Mouse (Mus musculus): ENCODE data around the gene Gpr161. TPM values are rescaled to one million over a fixed set of nuclear protein-coding genes. Genes with fewer than 3 reads are reported as not detected.

Gpr161 gene
- total and polyA plus RNA-seq, 2 experiments from 2014 or later = 2.7 to 61.0 TPM

DNA sequence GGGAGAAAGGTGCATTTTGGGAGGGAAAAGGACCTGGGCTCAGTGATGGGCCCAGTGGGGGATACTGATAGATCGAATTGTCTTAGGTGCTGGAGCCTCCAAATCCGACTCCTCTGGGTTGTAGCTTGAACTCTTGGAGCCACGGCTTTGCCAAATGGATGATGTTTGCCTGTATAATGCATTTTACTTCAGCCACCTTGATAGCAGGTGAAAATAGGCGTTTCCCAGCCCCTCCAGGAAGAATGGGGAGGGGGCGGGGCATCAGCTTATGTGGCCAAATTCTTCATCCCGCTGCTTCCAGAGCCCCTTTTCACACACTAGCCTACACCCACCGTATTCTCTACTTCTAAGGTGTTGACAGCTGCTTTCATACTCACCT lies 12.6 kb upstream of the Gpr161 start:
- peak overlapping the region; percentile 85; the same call in 1 of the 2 replicates for H3K27ac ChIP-seq (ENCODE audit: low read depth, low read length)
- ATAC-seq (ENCODE audit: low FRiP score) (no peak), DNase-seq (ENCODE audit: low spot score) (no peak)
- peak overlapping the region; percentile 73 for H3K4me3 ChIP-seq (ENCODE audit: low read depth, low read length)
- peak overlapping the region; percentile 77 for H3K4me2 ChIP-seq (ENCODE audit: low read depth, low read length, poor library complexity, severe bottlenecking)
- no peaks in the 10 kb centered on the region for H3K36me3 ChIP-seq (ENCODE audit: insufficient read depth, low read length)
- no peaks in the 10 kb centered on the region for H3K9me3 ChIP-seq (ENCODE audit: low read length)
- peak overlapping the region; percentile 93 for H3K9ac ChIP-seq (replicated peaks; ENCODE audit: low read length, poor library complexity, severe bottlenecking)
- H3K4me1 ChIP-seq (ENCODE audit: insufficient read depth, low read length) = peaks cover 4% of the 10 kb centered on the region; the same call in 1 of the 2 replicates
- TF ChIP-seq CTCF (IDR thresholded peaks at IDR 0.05) = no peak
- H3K27me3 ChIP-seq (ENCODE audit: insufficient read depth, low read length) = no peaks in the 10 kb centered on the region
- WGBS = 13% methylated on average over 7 of the region's 7 CpGs

DNA sequence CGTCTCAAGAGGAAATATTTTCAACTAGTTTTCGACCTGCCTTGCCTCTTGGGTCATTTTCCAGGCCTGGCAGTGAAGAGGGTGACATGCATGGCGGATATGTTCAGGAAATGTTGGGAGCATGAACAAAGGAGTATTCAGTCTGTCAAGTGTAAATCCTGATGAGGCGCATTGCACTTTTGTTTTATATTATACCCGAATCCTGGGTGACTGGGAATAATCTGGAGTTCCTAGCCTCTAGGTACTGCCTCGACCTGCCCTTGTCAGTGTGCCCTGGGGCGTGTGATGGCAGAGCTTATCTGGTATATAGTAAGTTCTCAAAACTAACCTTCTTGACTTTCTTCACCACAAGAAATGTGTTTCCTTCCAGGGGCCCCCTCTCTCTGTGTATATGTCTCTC lies 11.5 kb upstream of the Gpr161 start:
- Histone ChIP-seq H3K4me2 (ENCODE audit: low read depth, low read length, poor library complexity, severe bottlenecking) (peak overlapping the region; percentile 77), H3K9ac (replicated peaks; ENCODE audit: low read length, poor library complexity, severe bottlenecking) (no peak overlapping the region), H3K4me3 (ENCODE audit: low read depth, low read length) (peak overlapping the region; percentile 73; the same call in 1 of the 2 replicates), H3K27me3 (ENCODE audit: insufficient read depth, low read length) (no peaks in the 10 kb centered on the region), H3K4me1 (ENCODE audit: insufficient read depth, low read length) (peaks cover 4% of the 10 kb centered on the region; the same call in 1 of the 2 replicates), H3K9me3 (ENCODE audit: low read length) (no peaks in the 10 kb centered on the region), H3K36me3 (ENCODE audit: insufficient read depth, low read length) (no peaks in the 10 kb centered on the region), H3K27ac (ENCODE audit: low read depth, low read length) (no peak overlapping the region)
- no peak for TF ChIP-seq CTCF (IDR thresholded peaks at IDR 0.05)
- DNase-seq (ENCODE audit: low spot score) (no peak), ATAC-seq (ENCODE audit: low FRiP score) (no peak)
- 60% methylated on average over 7 of the region's 7 CpGs for WGBS

GRCm38 (mm10) chr1:165288165-165288564 lies 7.4 kb upstream of the Gpr161 start:
- Histone ChIP-seq H3K27me3 (ENCODE audit: insufficient read depth, low read length) (no peaks in the 10 kb centered on the region), H3K4me2 (ENCODE audit: low read depth, low read length, poor library complexity, severe bottlenecking) (no peak overlapping the region), H3K9me3 (ENCODE audit: low read length) (no peaks in the 10 kb centered on the region), H3K4me3 (ENCODE audit: low read depth, low read length) (no peak overlapping the region), H3K4me1 (ENCODE audit: insufficient read depth, low read length) (no peaks in the 10 kb centered on the region), H3K27ac (ENCODE audit: low read depth, low read length) (no peak overlapping the region), H3K9ac (replicated peaks; ENCODE audit: low read length, poor library complexity, severe bottlenecking) (no peak overlapping the region), H3K36me3 (ENCODE audit: insufficient read depth, low read length) (no peaks in the 10 kb centered on the region)
- TF ChIP-seq CTCF (IDR thresholded peaks at IDR 0.05) = no peak
- WGBS = 97% methylated on average over 9 of the region's 9 CpGs
- DNase-seq (ENCODE audit: low spot score) (no peak), ATAC-seq (ENCODE audit: low FRiP score) (no peak)

GRCm38 (mm10) chr1:165289831-165290230 lies 5.8 kb upstream of the Gpr161 start:
- no peaks in the 10 kb centered on the region for H3K27me3 ChIP-seq (ENCODE audit: insufficient read depth, low read length)
- WGBS = 88% methylated on average over 4 of the region's 4 CpGs
- H3K4me1 ChIP-seq (ENCODE audit: insufficient read depth, low read length) = no peaks in the 10 kb centered on the region
- H3K27ac ChIP-seq (ENCODE audit: low read depth, low read length) = no peak overlapping the region
- H3K9ac ChIP-seq (replicated peaks; ENCODE audit: low read length, poor library complexity, severe bottlenecking) = no peak overlapping the region
- no peak overlapping the region for H3K4me3 ChIP-seq (ENCODE audit: low read depth, low read length)
- DNase-seq (ENCODE audit: low spot score) = no peak
- H3K4me2 ChIP-seq (ENCODE audit: low read depth, low read length, poor library complexity, severe bottlenecking) = no peak overlapping the region
- H3K9me3 ChIP-seq (ENCODE audit: low read length) = no peaks in the 10 kb centered on the region
- peaks cover 2% of the 10 kb centered on the region; the same call in 1 of the 2 replicates for H3K36me3 ChIP-seq (ENCODE audit: insufficient read depth, low read length)
- peak; percentile 30; the same call in 1 of the 2 replicates for TF ChIP-seq CTCF (IDR thresholded peaks at IDR 0.05)
- no peak for ATAC-seq (ENCODE audit: low FRiP score)

GRCm38 (mm10) chr1:165291606-165292005 lies 4.0 kb upstream of the Gpr161 start:
- no peaks in the 10 kb centered on the region for H3K9me3 ChIP-seq (ENCODE audit: low read length)
- DNase-seq (ENCODE audit: low spot score) (no peak), ATAC-seq (ENCODE audit: low FRiP score) (no peak)
- no peak overlapping the region for H3K4me3 ChIP-seq (ENCODE audit: low read depth, low read length)
- no peaks in the 10 kb centered on the region for H3K27me3 ChIP-seq (ENCODE audit: insufficient read depth, low read length)
- no peak overlapping the region for H3K27ac ChIP-seq (ENCODE audit: low read depth, low read length)
- no peak for TF ChIP-seq CTCF (IDR thresholded peaks at IDR 0.05)
- peaks cover 6% of the 10 kb centered on the region for H3K36me3 ChIP-seq (ENCODE audit: insufficient read depth, low read length)
- 92% methylated on average over 6 of the region's 6 CpGs for WGBS
- H3K4me2 ChIP-seq (ENCODE audit: low read depth, low read length, poor library complexity, severe bottlenecking) = no peak overlapping the region
- H3K9ac ChIP-seq (replicated peaks; ENCODE audit: low read length, poor library complexity, severe bottlenecking) = no peak overlapping the region
- H3K4me1 ChIP-seq (ENCODE audit: insufficient read depth, low read length) = no peaks in the 10 kb centered on the region

GRCm38 (mm10) chr1:165301108-165301507 lies 5.5 kb downstream of the Gpr161 start:
- WGBS = 96% methylated on average over 3 of the region's 3 CpGs
- no peaks in the 10 kb centered on the region for H3K9me3 ChIP-seq (ENCODE audit: low read length)
- H3K4me3 ChIP-seq (ENCODE audit: low read depth, low read length) = no peak overlapping the region
- no peaks in the 10 kb centered on the region for H3K27me3 ChIP-seq (ENCODE audit: insufficient read depth, low read length)
- no peak for DNase-seq (ENCODE audit: low spot score)
- H3K9ac ChIP-seq (replicated peaks; ENCODE audit: low read length, poor library complexity, severe bottlenecking) = no peak overlapping the region
- TF ChIP-seq CTCF (IDR thresholded peaks at IDR 0.05) = no peak
- H3K4me1 ChIP-seq (ENCODE audit: insufficient read depth, low read length) = no peaks in the 10 kb centered on the region
- no peak overlapping the region for H3K27ac ChIP-seq (ENCODE audit: low read depth, low read length)
- ATAC-seq (ENCODE audit: low FRiP score) = no peak
- H3K4me2 ChIP-seq (ENCODE audit: low read depth, low read length, poor library complexity, severe bottlenecking) = no peak overlapping the region
- 0 out of 2 replicates have a peak, but pooled peaks cover 2% of the 10 kb centered on the region for H3K36me3 ChIP-seq (ENCODE audit: insufficient read depth, low read length)
